Mouse (Mus musculus): ENCODE measurements around the gene Clock. TPM values are rescaled to one million over a fixed set of nuclear protein-coding genes. Genes with fewer than 3 reads are reported as not detected.

Gene Clock
- polyA plus RNA-seq, 1 experiment = 25.3 TPM

GRCm38 (mm10) chr5:76161491-76161890 is 143.1 kb downstream of the Clock start:
- WGBS = 91% methylated on average over 6 of the region's 6 CpGs
- Histone ChIP-seq H3K27me3 (ENCODE audit: control insufficient read depth, insufficient read depth, low read length) (no peaks in the 10 kb centered on the region), H3K4me3 (replicated peaks; ENCODE audit: insufficient read depth, low read depth, low read length) (no peak overlapping the region), H3K4me1 (ENCODE audit: control insufficient read depth, insufficient read depth, low read length) (no peaks in the 10 kb centered on the region), H3K27ac (ENCODE audit: insufficient read depth, low read length) (no peak overlapping the region)
- TF ChIP-seq POLR2A (IDR thresholded peaks at IDR 0.05; ENCODE audit: borderline replicate concordance, insufficient read depth, low read length) (no peak), CTCF (IDR thresholded peaks at IDR 0.05; ENCODE audit: borderline replicate concordance, insufficient read depth, low read depth, low read length) (no peak)
- DNase-seq = no peak

- Histone ChIP-seq H3K4me3 (replicated peaks; ENCODE audit: insufficient read depth, low read depth, low read length) (no peak overlapping the region), H3K27ac (ENCODE audit: insufficient read depth, low read length) (no peak overlapping the region), H3K4me1 (ENCODE audit: control insufficient read depth, insufficient read depth, low read length) (no peaks in the 10 kb centered on the region), H3K27me3 (ENCODE audit: control insufficient read depth, insufficient read depth, low read length) (no peaks in the 10 kb centered on the region)
- no peak for TF ChIP-seq CTCF (IDR thresholded peaks at IDR 0.05; ENCODE audit: borderline replicate concordance, insufficient read depth, low read depth, low read length)
- TF ChIP-seq POLR2A (IDR thresholded peaks at IDR 0.05; ENCODE audit: borderline replicate concordance, insufficient read depth, low read length) = no peak
- 72% methylated on average over 3 of the region's 3 CpGs for WGBS
- no peak for DNase-seq
Observed at GRCm38 (mm10) chr5:76160086-76160485, 144.5 kb downstream of the Clock start.

Other genes with a start within 250 kb of the Clock start
- 19.3 and 19.8 TPM in 2 replicates for gene Srd5a3, start 164.5 kb downstream of the Clock start, polyA plus RNA-seq (2012; rRNA removed)
- 36.7 and 37.5 TPM in 2 replicates for gene Tmem165, start 120.9 kb downstream of the Clock start, polyA plus RNA-seq (2012; rRNA removed)
- gene Pdcl2, start 26.4 kb upstream of the Clock start, polyA plus RNA-seq (2012; rRNA removed) = not detected in 2 replicates
- gene Nmu, start 59.0 kb upstream of the Clock start, polyA plus RNA-seq (2012; rRNA removed) = 0.27 TPM in 1 of 2 replicates, not detected in the other
- gene Gm7271, start 179.2 kb upstream of the Clock start, polyA plus RNA-seq (2012; rRNA removed) = 0.35 and 0.97 TPM in 2 replicates
- gene Exoc1, start 224.5 kb upstream of the Clock start, polyA plus RNA-seq (2012; rRNA removed) = 89.0 and 101 TPM in 2 replicates